Mouse (Mus musculus): ENCODE results near the gene Tvp23a. TPM values are rescaled to one million over a fixed set of nuclear protein-coding genes. Genes with fewer than 3 reads are reported as not detected.

Gene Tvp23a
- 4.5 TPM in 2 replicates for polyA plus RNA-seq (2015; fragmentation: Nextera tagmentation; extraction: Ambion mirVana)

GRCm38 (mm10) chr16:10447264-10447594 is at the start of gene Tvp23a:
Gene Tvp23a, minus strand, starts transcription at chr16:10447362.

GRCm38 (mm10) chr16:10479857-10480256 is 32.7 kb upstream of the Tvp23a start, which contains the start of gene Ciita:
Gene Ciita, plus strand, starts transcription at chr16:10480059.

GRCm38 (mm10) chr16:10411764-10412746 is 35.1 kb downstream of the Tvp23a start, which contains the start of gene Nubp1:
Gene Nubp1, plus strand, starts transcription at chr16:10411948.

GRCm38 (mm10) chr16:10394699-10395540 is 52.2 kb downstream of the Tvp23a start, which contains the start of gene Tekt5:
Gene Tekt5, minus strand, starts transcription at chr16:10395490.

Other genes with a start within 250 kb of the Tvp23a start
- gene Emp2, start 133.4 kb downstream of the Tvp23a start, polyA plus RNA-seq (2015; fragmentation: Nextera tagmentation; extraction: Ambion mirVana): 77.8 and 106 TPM in 2 replicates
- 0.82 and 1.1 TPM in 2 replicates for gene Tekt5, start 51.9 kb downstream of the Tvp23a start, polyA plus RNA-seq (2015; fragmentation: Nextera tagmentation; extraction: Ambion mirVana)
- gene Nubp1, start 35.4 kb downstream of the Tvp23a start, polyA plus RNA-seq (2015; fragmentation: Nextera tagmentation; extraction: Ambion mirVana): 34.4 and 35.5 TPM in 2 replicates
- gene Ciita, start 32.7 kb upstream of the Tvp23a start, polyA plus RNA-seq (2015; fragmentation: Nextera tagmentation; extraction: Ambion mirVana): 0.06 and 0.20 TPM in 2 replicates
- gene Dexi, start 95.7 kb upstream of the Tvp23a start, polyA plus RNA-seq (2015; fragmentation: Nextera tagmentation; extraction: Ambion mirVana): 14.0 and 15.1 TPM in 2 replicates
- gene Clec16a, start 98.0 kb upstream of the Tvp23a start, polyA plus RNA-seq (2015; fragmentation: Nextera tagmentation; extraction: Ambion mirVana): 21.7 and 23.1 TPM in 2 replicates